Mouse (Mus musculus) spleen, postnatal 4 days (tissue): ENCODE data around the gene B230307C23Rik.
"Not testable (repeated sequence)": the region's sequence is repeated elsewhere in the genome, so short reads cannot be mapped to it uniquely, and the experiment has no call there.

Source experiments
- DNase-seq, 2 experiments: peaks; one replicate each; pipeline ENCODE4 v3.0.0; 2022; ENCODE audit warnings: low spot score in 2 of 2

Gene B230307C23Rik

GRCm38 (mm10) chr16:97997383-97997731, 242 bp downstream of the B230307C23Rik start:
- not testable (repeated sequence) for DNase-seq

- no peak for DNase-seq
Measured at GRCm38 (mm10) chr16:98022081-98022480, 25.0 kb downstream of the B230307C23Rik start.

GRCm38 (mm10) chr16:98022657-98023345, 25.7 kb downstream of the B230307C23Rik start:
- DNase-seq: no peak

- not testable (repeated sequence) for DNase-seq
Measured at GRCm38 (mm10) chr16:98026186-98026585, 29.1 kb downstream of the B230307C23Rik start.

- DNase-seq: not testable (repeated sequence)
Measured at GRCm38 (mm10) chr16:98034971-98035370, 37.9 kb downstream of the B230307C23Rik start.

- DNase-seq: no peak
Measured at GRCm38 (mm10) chr16:98041676-98042075, 44.6 kb downstream of the B230307C23Rik start.

GRCm38 (mm10) chr16:98079382-98079781, 82.3 kb downstream of the B230307C23Rik start:
- DNase-seq: not testable (repeated sequence)

- DNase-seq: not testable (repeated sequence)
Measured at GRCm38 (mm10) chr16:98081140-98081539, 84.0 kb downstream of the B230307C23Rik start.
